Mouse (Mus musculus): Measurements from ENCODE around the gene Ldlr.
"Not testable (repeated sequence)": the region's sequence is repeated elsewhere in the genome, so short reads cannot be mapped to it uniquely, and the experiment has no call there.

The Ldlr gene

GRCm38 (mm10) chr9:21723377-21724146 is at the start of gene Ldlr:
Gene Ldlr, plus strand, starts transcription at chr9:21723483.
- DNase-seq: peak; percentile 84 to 85

GRCm38 (mm10) chr9:21677706-21678105 is 45.6 kb upstream of the Ldlr start:
- no peak for DNase-seq

GRCm38 (mm10) chr9:21680448-21680847 is 42.8 kb upstream of the Ldlr start:
- DNase-seq: no peak

- DNase-seq: no peak
Measured at GRCm38 (mm10) chr9:21682827-21683226, 40.5 kb upstream of the Ldlr start.

GRCm38 (mm10) chr9:21683897-21684296 is 39.4 kb upstream of the Ldlr start:
- DNase-seq: no peak

- DNase-seq: no peak
Measured at GRCm38 (mm10) chr9:21688554-21688953, 34.7 kb upstream of the Ldlr start.

- peak; percentile 70 to 76 for DNase-seq
Measured at GRCm38 (mm10) chr9:21690031-21690430, 33.3 kb upstream of the Ldlr start.

- peak in 1 of 2 experiments; percentile 33 for DNase-seq
Measured at GRCm38 (mm10) chr9:21691862-21692261, 31.4 kb upstream of the Ldlr start.

- DNase-seq: no peak
Measured at GRCm38 (mm10) chr9:21692491-21692890, 30.8 kb upstream of the Ldlr start.

- DNase-seq: no peak
Measured at GRCm38 (mm10) chr9:21694071-21694470, 29.2 kb upstream of the Ldlr start.

- DNase-seq: no peak
Measured at GRCm38 (mm10) chr9:21695229-21695792, 28.0 kb upstream of the Ldlr start.

- peak; percentile 31 to 35 for DNase-seq
Measured at GRCm38 (mm10) chr9:21697121-21697520, 26.2 kb upstream of the Ldlr start.

- DNase-seq: not testable (repeated sequence)
Measured at GRCm38 (mm10) chr9:21699280-21699679, 24.0 kb upstream of the Ldlr start.

GRCm38 (mm10) chr9:21701091-21701490 is 22.2 kb upstream of the Ldlr start:
- DNase-seq: no peak

GRCm38 (mm10) chr9:21703494-21703893 is 19.8 kb upstream of the Ldlr start:
- DNase-seq: no peak

GRCm38 (mm10) chr9:21706085-21706484 is 17.2 kb upstream of the Ldlr start:
- DNase-seq: no peak

GRCm38 (mm10) chr9:21706586-21707265 is 16.6 kb upstream of the Ldlr start:
- DNase-seq: peak; percentile 53 to 57

GRCm38 (mm10) chr9:21709340-21709739 is 13.9 kb upstream of the Ldlr start:
- no peak for DNase-seq

GRCm38 (mm10) chr9:21715298-21715697 is 8.0 kb upstream of the Ldlr start:
- no peak for DNase-seq

- DNase-seq: no peak
Measured at GRCm38 (mm10) chr9:21717015-21717414, 6.3 kb upstream of the Ldlr start.

- DNase-seq: no peak
Measured at GRCm38 (mm10) chr9:21721036-21721435, 2.2 kb upstream of the Ldlr start.

- DNase-seq: peak; percentile 88 to 94
Measured at GRCm38 (mm10) chr9:21724147-21724536, 859 bp downstream of the Ldlr start.

- no peak for DNase-seq
Measured at GRCm38 (mm10) chr9:21725224-21726121, 2.2 kb downstream of the Ldlr start.
